Mouse (Mus musculus) MEL (cell line): ENCODE data around the gene Gpsm3.

Experiments used
- GABPA ChIP-seq: IDR thresholded peaks from 2 replicates; pipeline ENCODE4 v1.6.1; 2012; ENCODE audit warnings: low read depth, mild to moderate bottlenecking, inconsistent platforms, low read length, improper control_type of control experiment, moderate library complexity
- HCFC1 ChIP-seq: IDR thresholded peaks from 2 replicates; pipeline ENCODE4 v1.6.1; 2012; ENCODE audit warnings: low read depth, mild to moderate bottlenecking, inconsistent platforms, low read length, improper control_type of control experiment, moderate library complexity
- KAT2A ChIP-seq: conservative IDR thresholded peaks from 2 replicates; pipeline ENCODE4 v1.6.1; 2012; ENCODE audit warnings: low read depth, low read length, improper control_type of control experiment, inconsistent platforms
- MAFK ChIP-seq: IDR thresholded peaks from 2 replicates; pipeline ENCODE4 v1.6.1; 2011; ENCODE audit warnings: low read depth, mild to moderate bottlenecking, low read length, improper control_type of control experiment, borderline replicate concordance
- NELFE ChIP-seq: IDR thresholded peaks from 2 replicates; pipeline ENCODE4 v1.6.1; 2011; ENCODE audit warnings: low read depth, low read length, improper control_type of control experiment
- POLR2A ChIP-seq, 2 experiments: IDR thresholded peaks; 2 replicates each; pipeline ENCODE4 v1.6.1; 2011 to 2012; ENCODE audit warnings: low read length in 2 of 2, mild to moderate bottlenecking in 2 of 2, control low read depth in 1 of 2, improper control_type of control experiment in 1 of 2, low read depth in 1 of 2, moderate library complexity in 1 of 2; ENCODE audit not compliant: control insufficient read depth in 1 of 2, insufficient read depth in 1 of 2, poor library complexity in 1 of 2
- TCF12 ChIP-seq: IDR thresholded peaks from 2 replicates; pipeline ENCODE4 v1.6.1; 2014; ENCODE audit warnings: low read depth, mild to moderate bottlenecking, inconsistent platforms, low read length, improper control_type of control experiment, moderate library complexity
- USF1 ChIP-seq: IDR thresholded peaks from 2 replicates; pipeline ENCODE4 v1.6.1; 2014; ENCODE audit warnings: low read depth, mild to moderate bottlenecking, inconsistent platforms, low read length, improper control_type of control experiment, moderate library complexity
- ZNF384 ChIP-seq: IDR thresholded peaks from 2 replicates; pipeline ENCODE4 v1.6.1; 2012; ENCODE audit warnings: low read depth, mild to moderate bottlenecking, inconsistent platforms, low read length, improper control_type of control experiment

- no peak for TF ChIP-seq USF1
- no peak for TF ChIP-seq ZNF384
- TF ChIP-seq MAFK, result no peak
- no peak for TF ChIP-seq POLR2A (IDR thresholded peaks at IDR 0.05; ENCODE audit: control insufficient read depth in 1 of 2, insufficient read depth in 1 of 2, low read depth in 1 of 2, low read length in 2 of 2, poor library complexity in 1 of 2)
- TF ChIP-seq NELFE, result no peak
- no peak for TF ChIP-seq KAT2A
- no peak for TF ChIP-seq TCF12
- no peak for TF ChIP-seq GABPA
- TF ChIP-seq HCFC1, result no peak
These were observed 37.1 kb downstream of the Gpsm3 start for GRCm38 (mm10) chr17:34626773-34627092.
